Mouse (Mus musculus) embryonic facial prominence, embryonic 11.5 days (tissue): ENCODE measurements around the gene Med25. TPM values are rescaled to one million over a fixed set of nuclear protein-coding genes. Genes with fewer than 3 reads are reported as not detected.

Source experiments
- ATAC-seq: fragments of 200-750 bp; cut with Nextera tagmentation; replicated peaks from 2 replicates; pipeline ENCODE4 v1.8.0; 2017; ENCODE audit warnings: low read depth; ENCODE audit not compliant: insufficient number of reproducible peaks, low FRiP score, low TSS enrichment
- DNase-seq: peaks from one replicate; pipeline ENCODE4 v3.0.0-alpha.2; 2015; ENCODE audit warnings: low spot score
- H3K27ac ChIP-seq: fragments of 300-500 bp; sonication (generic); replicated peaks from 2 replicates; pipeline ENCODE4 v1.5.1; 2014; ENCODE audit warnings: mild to moderate bottlenecking, low read depth, low read length, control low read depth
- H3K27me3 ChIP-seq: fragments of 300-500 bp; sonication (generic); 2 replicates; pipeline ENCODE4 v1.6.1; 2014; ENCODE audit warnings: mild to moderate bottlenecking, low read length, moderate library complexity, mixed read lengths; ENCODE audit not compliant: control insufficient read depth, insufficient read depth
- H3K36me3 ChIP-seq: fragments of 300-500 bp; sonication (generic); replicated peaks from 2 replicates; pipeline ENCODE4 v1.6.1; 2014; ENCODE audit warnings: low read depth, mild to moderate bottlenecking, low read length, moderate library complexity, mixed read lengths; ENCODE audit not compliant: control insufficient read depth, insufficient read depth
- H3K4me1 ChIP-seq: fragments of 300-500 bp; sonication (generic); 2 replicates; pipeline ENCODE4 v1.6.1; 2014; ENCODE audit warnings: low read length, mixed read lengths; ENCODE audit not compliant: control insufficient read depth, insufficient read depth
- H3K4me2 ChIP-seq: fragments of 300-500 bp; sonication (generic); 2 replicates; pipeline ENCODE4 v1.6.1; 2014; ENCODE audit warnings: low read depth, mild to moderate bottlenecking, control low read depth, low read length, moderate library complexity
- H3K4me3 ChIP-seq: fragments of 300-500 bp; sonication (generic); 2 replicates; pipeline ENCODE4 v1.5.1; 2014; ENCODE audit warnings: low read depth, low read length, control low read depth
- H3K9ac ChIP-seq: fragments of 300-500 bp; sonication (generic); replicated peaks from 2 replicates; pipeline ENCODE4 v1.6.1; 2014; ENCODE audit warnings: mild to moderate bottlenecking, control low read depth, low read length
- H3K9me3 ChIP-seq: fragments of 300-500 bp; sonication (generic); replicated peaks from 2 replicates; pipeline ENCODE4 v1.6.1; 2016; ENCODE audit warnings: mild to moderate bottlenecking, low read length, inconsistent platforms, mixed read lengths; ENCODE audit not compliant: control insufficient read depth
- WGBS: fragments of 180-500 bp; shearing (Covaris S2); extraction: QIAGEN DNeasy Blood & Tissue Kit; methylation state at CpG from one replicate; pipeline ENCODE4 v1.1.7; 2014; 5-methylcytosine and 5-hydroxymethylcytosine counted together
- polyA plus RNA-seq: library from polyadenylated mRNA; unstranded; fragments of >200 nt; fragmentation: Nextera tagmentation; extraction: Ambion mirVana; gene quantifications from 2 replicates; pipeline ENCODE4 v1.2.1, GENCODE M21; 2014

Med25 gene
- polyA plus RNA-seq, 1 experiment from 2014 or later: 44.5 TPM

DNA sequence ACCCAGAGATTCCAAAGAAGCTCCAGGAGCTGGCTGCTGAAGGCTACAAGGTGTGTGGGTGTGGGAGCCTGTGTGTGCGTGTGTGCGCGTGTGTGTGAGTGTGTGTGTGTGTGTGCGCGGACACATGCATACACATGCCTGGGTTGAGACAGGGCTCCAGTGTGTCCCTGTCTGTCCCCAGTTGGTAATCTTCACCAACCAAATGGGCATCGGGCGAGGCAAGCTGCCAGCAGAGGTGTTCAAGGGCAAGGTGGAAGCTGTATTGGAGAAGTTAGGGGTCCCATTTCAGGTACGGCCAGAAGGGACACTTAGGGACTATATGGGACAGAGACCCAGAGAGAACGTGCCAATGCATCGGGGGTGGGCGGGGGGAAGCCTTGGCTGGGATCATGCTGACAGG, 32.6 kb downstream of the Med25 start:
- no peak for ATAC-seq
- H3K27me3 ChIP-seq: no peaks in the 10 kb centered on the region
- peaks cover 3% of the 10 kb centered on the region for H3K4me1 ChIP-seq
- H3K27ac ChIP-seq: no peak overlapping the region
- peaks cover 21% of the 10 kb centered on the region for H3K36me3 ChIP-seq
- no peak overlapping the region for H3K4me3 ChIP-seq
- H3K9me3 ChIP-seq: no peaks in the 10 kb centered on the region
- 88% methylated on average over 11 of the region's 11 CpGs for WGBS
- no peak overlapping the region for H3K9ac ChIP-seq
- DNase-seq: no peak
- H3K4me2 ChIP-seq: no peak overlapping the region

DNA sequence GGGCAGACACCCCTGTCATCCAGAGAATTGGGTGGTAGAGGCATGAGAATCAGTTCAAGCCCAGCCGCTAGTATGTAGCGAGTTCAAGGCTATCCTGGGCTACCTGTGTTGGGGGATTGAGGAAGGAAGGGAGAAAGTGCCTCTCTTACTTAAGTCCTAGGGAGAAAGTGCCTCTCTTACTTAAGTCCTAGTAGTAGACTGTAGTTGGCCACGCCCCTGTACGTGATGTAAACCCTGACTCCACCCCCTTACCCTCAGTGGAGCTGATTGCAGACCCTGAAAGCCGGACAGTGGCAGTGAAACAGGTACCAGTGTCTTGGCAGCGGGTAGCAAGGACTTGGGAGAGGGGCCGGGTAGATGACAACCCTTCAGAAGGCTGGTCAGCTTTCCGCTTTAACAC, 34.6 kb downstream of the Med25 start:
- peak; percentile 53 for DNase-seq
- no peak for ATAC-seq
- Histone ChIP-seq H3K4me1 (peaks cover 8% of the 10 kb centered on the region), H3K27me3 (no peaks in the 10 kb centered on the region), H3K9me3 (no peaks in the 10 kb centered on the region), H3K4me3 (peak overlapping the region; percentile 73), H3K36me3 (peaks cover 8% of the 10 kb centered on the region), H3K4me2 (peak overlapping the region; percentile 90), H3K27ac (no peak overlapping the region), H3K9ac (peak overlapping the region; percentile 87)
- WGBS: 22% methylated on average over 8 of the region's 8 CpGs

DNA sequence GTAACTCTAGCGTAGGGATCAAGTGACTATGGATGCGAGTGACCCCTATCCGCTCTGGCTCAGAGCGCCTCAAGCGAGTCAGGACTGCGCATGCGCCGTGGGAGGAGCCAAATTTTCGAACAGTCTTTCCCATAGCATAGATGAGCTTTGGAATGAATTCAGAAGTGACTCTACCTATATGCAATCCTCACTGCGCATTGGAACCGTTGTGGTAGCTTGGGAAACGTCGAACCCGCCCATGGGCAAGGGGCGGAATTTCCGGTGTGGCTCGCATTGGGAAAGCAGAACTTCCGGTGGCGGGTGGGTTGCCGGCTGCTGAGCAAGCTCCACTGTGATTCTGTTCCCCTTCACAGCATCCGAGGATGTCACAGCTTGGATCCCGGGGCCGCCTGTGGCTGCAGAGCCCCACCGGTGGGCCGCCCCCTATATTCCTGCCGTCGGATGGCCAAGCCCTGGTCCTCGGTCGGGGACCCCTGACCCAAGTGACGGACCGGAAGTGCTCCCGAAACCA, 35.4 kb downstream of the Med25 start, which contains the start of gene Pnkp:
TSS of gene Pnkp (plus strand) at position 98 of the 511 bp plus-strand sequence.
- under 1% methylated on average over 32 of the region's 32 CpGs for WGBS
- peaks cover 8% of the 10 kb centered on the region for H3K4me1 ChIP-seq

DNA sequence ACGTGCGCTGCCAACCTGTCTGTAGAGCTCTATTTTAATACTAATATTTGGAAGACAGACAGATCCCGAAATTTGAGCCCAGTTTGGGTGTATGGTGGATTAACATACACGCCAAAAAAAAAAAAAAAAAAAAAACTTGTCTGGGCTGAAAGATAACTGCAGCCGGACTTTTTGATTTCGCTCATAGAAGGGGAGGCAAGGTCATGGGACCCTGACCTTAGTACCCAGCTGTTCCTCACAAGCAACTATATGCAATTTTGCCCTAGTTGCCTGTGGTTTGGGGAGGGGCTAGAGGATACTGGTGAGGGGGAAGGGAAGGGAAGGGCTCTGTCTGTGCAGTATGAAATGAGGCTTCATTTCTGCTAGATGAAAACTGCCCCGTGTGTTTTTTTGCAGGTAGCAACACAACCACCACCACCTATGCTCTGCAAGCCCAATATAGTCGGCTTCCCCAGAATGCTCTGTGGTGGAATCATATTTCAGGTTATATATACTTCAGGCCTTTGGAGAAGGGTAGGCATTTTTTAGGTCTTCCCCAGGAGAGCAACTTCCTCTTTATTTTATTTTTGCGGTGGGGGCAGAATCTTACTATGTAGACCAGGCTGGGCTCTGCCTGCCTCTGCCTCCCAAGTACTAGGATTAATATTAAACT, 36.1 kb downstream of the Med25 start:
- Histone ChIP-seq H3K27ac (0 out of 2 replicates have a peak overlapping the region, but pooled peaks have one; percentile 63), H3K9me3 (no peaks in the 10 kb centered on the region), H3K27me3 (no peaks in the 10 kb centered on the region), H3K4me3 (peak overlapping the region; percentile 73), H3K9ac (no peak overlapping the region), H3K4me1 (peaks cover 8% of the 10 kb centered on the region), H3K4me2 (peak overlapping the region; percentile 90), H3K36me3 (no peaks in the 10 kb centered on the region; the same call in 1 of the 2 replicates)
- 65% methylated on average over 9 of the region's 9 CpGs for WGBS
- ATAC-seq (no peak), DNase-seq (no peak)

More for the DNA sequence above, 35.4 kb downstream of the Med25 start, which contains the start of gene Pnkp:
- ATAC-seq (peak; percentile 30; the same call in 1 of the 2 replicates), DNase-seq (peak; percentile 92)
- Histone ChIP-seq H3K9me3 (no peaks in the 10 kb centered on the region), H3K4me2 (peak within 1 kb of the TSS; percentile 90), H3K36me3 (no peaks in the 10 kb centered on the region; the same call in 1 of the 2 replicates), H3K4me3 (peak within 1 kb of the TSS; percentile 73), H3K9ac (peak within 1 kb of the TSS; percentile 87), H3K27ac (peak within 1 kb of the TSS; percentile 63), H3K27me3 (no peaks in the 10 kb centered on the region)

DNA sequence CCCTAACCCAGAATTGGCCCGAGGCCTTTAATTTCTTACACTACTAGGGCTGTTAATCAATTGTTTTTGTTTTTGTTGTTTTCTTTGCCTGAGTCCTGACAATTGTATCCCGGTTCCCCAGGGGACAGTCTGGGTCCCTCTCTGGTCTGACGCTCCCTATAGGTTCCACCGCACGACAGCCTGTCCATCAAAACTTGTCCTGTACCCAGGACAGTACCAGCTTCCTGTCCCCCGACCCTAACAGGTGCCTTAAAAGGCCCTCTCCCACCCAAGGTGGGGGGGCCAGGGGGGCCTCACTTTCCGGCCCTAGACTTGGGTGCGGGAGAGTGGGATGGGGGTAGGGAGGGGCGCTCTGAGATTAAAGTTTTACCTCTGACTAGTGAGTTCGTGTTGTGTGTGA, 37.5 kb downstream of the Med25 start:
- H3K4me1 ChIP-seq: peaks cover 8% of the 10 kb centered on the region
- ATAC-seq (no peak), DNase-seq (no peak)
- peak overlapping the region; percentile 70 for H3K9ac ChIP-seq
- H3K27ac ChIP-seq: peak overlapping the region; percentile 81
- H3K4me2 ChIP-seq: peak overlapping the region; percentile 87
- H3K27me3 ChIP-seq: no peaks in the 10 kb centered on the region
- 41% methylated on average over 10 of the region's 10 CpGs for WGBS
- no peaks in the 10 kb centered on the region for H3K9me3 ChIP-seq
- H3K4me3 ChIP-seq: peak overlapping the region; percentile 47
- H3K36me3 ChIP-seq: no peaks in the 10 kb centered on the region; the same call in 1 of the 2 replicates

DNA sequence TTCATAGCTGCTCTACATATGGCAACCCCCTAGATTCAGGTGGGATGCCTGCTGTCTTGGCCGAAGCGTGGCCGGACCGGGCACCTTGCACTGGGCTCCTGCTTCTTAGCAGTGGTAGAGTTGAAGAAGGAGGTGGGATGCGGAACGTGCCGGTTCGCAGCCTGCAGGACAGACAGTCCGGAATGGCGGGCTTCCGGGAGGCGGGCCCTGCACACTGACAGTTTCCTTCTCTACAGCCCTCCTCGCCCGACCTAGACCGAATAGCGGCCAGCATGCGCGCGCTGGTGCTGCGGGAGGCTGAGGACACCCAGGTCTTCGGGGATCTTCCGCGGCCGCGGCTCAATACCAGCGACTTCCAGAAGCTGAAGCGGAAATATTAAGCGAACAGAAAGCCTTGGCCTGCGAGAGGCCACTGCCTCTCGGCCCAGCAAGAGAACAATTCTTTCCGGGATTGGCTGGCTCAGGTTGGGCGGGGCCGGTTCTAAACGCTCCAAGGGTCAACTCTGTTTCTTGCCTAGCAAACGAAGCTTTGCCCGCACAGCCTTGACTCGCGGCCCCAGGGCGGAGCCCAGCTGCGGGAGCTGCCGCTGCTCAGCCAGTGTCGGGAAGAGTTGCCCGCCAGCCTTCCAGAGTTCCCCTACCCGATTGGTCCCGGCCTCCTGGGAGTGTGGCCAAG, 38.0 kb downstream of the Med25 start:
- peak overlapping the region; percentile 81 for H3K27ac ChIP-seq
- H3K9ac ChIP-seq: peak overlapping the region; percentile 70
- H3K9me3 ChIP-seq: no peaks in the 10 kb centered on the region
- no peaks in the 10 kb centered on the region; the same call in 1 of the 2 replicates for H3K36me3 ChIP-seq
- under 1% methylated on average over 45 of the region's 45 CpGs for WGBS
- peak; percentile 42 for ATAC-seq
- H3K4me3 ChIP-seq: peak overlapping the region; percentile 47
- peak; percentile 83 for DNase-seq
- H3K27me3 ChIP-seq: no peaks in the 10 kb centered on the region
- peaks cover 8% of the 10 kb centered on the region for H3K4me1 ChIP-seq
- H3K4me2 ChIP-seq: peak overlapping the region; percentile 87

DNA sequence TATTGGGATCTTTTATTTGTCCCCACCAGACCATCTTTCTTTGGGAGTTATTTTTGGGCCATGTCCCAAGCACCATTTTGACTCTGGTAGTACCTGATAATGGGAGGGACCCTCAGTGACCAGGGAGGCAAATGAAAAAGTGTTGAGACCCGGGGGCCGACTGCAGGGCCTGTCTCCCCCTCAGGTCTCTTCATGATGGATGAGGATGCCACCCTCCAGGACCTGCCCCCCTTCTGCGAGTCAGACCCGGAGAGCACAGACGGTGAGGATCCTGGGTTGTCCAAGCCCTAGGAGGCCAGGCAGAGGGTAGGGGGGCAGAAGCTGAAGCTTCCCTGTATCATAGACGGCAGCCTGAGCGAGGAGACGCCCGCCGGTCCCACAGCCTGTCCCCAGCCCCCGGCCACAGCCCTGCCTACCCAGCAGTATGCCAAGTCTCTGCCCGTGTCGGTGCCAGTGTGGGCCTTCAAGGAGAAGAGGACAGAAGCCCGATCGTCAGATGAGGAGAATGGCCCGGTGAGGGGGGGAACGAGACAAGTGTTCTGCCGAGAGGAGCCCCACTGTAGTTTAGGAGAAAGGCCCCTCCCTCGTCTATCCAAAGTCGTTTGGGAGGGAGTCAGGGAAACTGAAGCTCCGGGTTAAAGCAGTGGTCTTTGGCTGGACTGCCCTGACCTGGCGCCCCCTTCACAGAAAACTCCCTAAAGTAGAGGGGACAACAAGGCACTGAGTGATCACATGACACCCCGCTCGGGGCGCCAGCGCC, 38.7 kb downstream of the Med25 start:
- Histone ChIP-seq H3K4me2 (peak overlapping the region; percentile 87), H3K9ac (peak overlapping the region; percentile 70), H3K4me1 (peaks cover 8% of the 10 kb centered on the region), H3K4me3 (peak overlapping the region; percentile 47), H3K36me3 (no peaks in the 10 kb centered on the region; the same call in 1 of the 2 replicates), H3K27ac (peak overlapping the region; percentile 81), H3K9me3 (no peaks in the 10 kb centered on the region), H3K27me3 (no peaks in the 10 kb centered on the region)
- WGBS: 34% methylated on average over 26 of the region's 26 CpGs
- ATAC-seq (no peak), DNase-seq (no peak)
